Mouse (Mus musculus) cerebellum, adult 2 months (tissue): ENCODE measurements around the gene Trpv1.

Experiments used
- CTCF ChIP-seq: fragments of 200-500 bp; IDR thresholded peaks from 2 replicates; pipeline ENCODE4 v1.5.1; 2011; ENCODE audit warnings: low read depth, mild to moderate bottlenecking, control low read depth, low read length, moderate library complexity, borderline replicate concordance; ENCODE audit not compliant: insufficient read depth
- POLR2A ChIP-seq: fragments of 200-500 bp; IDR thresholded peaks from 2 replicates; pipeline ENCODE4 v1.6.1; 2011; ENCODE audit warnings: low read length, control low read depth, borderline replicate concordance; ENCODE audit not compliant: insufficient read depth

DNA sequence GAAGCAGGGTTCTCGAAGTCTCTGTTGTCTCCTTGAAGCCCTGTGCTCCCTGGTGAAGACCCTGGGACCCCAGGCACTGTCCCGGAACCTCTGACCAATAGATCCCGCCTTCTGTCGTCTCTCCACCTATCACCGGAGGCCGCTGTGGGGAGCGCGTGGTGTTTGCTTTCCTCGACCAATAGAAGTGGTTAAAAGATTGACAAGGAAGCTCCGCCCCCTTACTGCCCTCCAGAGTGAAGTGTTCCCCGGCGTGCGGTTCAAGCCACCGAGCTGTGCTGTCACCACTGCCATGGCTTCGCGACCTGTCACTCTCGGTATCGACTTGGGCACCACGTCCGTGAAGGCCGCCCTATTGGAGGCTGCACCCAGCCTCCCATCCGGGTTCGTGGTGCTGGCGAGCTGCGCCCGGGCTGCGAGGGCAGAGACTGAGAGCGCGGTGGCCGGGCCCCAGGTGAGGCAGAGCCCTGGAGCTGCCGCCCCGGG lies 34.8 kb upstream of the Trpv1 start, which contains the start of gene Shpk:
- TF ChIP-seq CTCF (no peak), POLR2A (peak; percentile 87)
